Mouse (Mus musculus) intestine, embryonic 14.5 days (tissue): ENCODE data around the gene Nelfe. TPM values are rescaled to one million over a fixed set of nuclear protein-coding genes. Genes with fewer than 3 reads are reported as not detected.

Experiments used
- ATAC-seq: fragments of 200-750 bp; cut with Nextera tagmentation; replicated peaks from 2 replicates; pipeline ENCODE4 v1.8.0; 2017; ENCODE audit warnings: low read depth, moderate number of reproducible peaks, moderate TSS enrichment, moderate library complexity; ENCODE audit not compliant: low FRiP score, low TSS enrichment
- DNase-seq: peaks from one replicate; pipeline ENCODE4 v3.0.0-alpha.2; 2018; ENCODE audit warnings: low spot score
- H3K27ac ChIP-seq: fragments of 300-500 bp; sonication (generic); 2 replicates; pipeline ENCODE4 v1.5.1; 2014; ENCODE audit warnings: low read depth, mild to moderate bottlenecking, control low read depth
- H3K27me3 ChIP-seq: fragments of 300-500 bp; sonication (generic); replicated peaks from 2 replicates; pipeline ENCODE4 v1.6.1; 2014; ENCODE audit warnings: low read length, control low read depth; ENCODE audit not compliant: control insufficient read depth, insufficient read depth
- H3K36me3 ChIP-seq: fragments of 300-500 bp; sonication (generic); 2 replicates; pipeline ENCODE4 v1.6.1; 2014; ENCODE audit warnings: low read length, control low read depth; ENCODE audit not compliant: control insufficient read depth, insufficient read depth
- H3K4me1 ChIP-seq: fragments of 300-500 bp; sonication (generic); replicated peaks from 2 replicates; pipeline ENCODE4 v1.6.1; 2014; ENCODE audit warnings: low read length, control low read depth, mixed read lengths; ENCODE audit not compliant: control insufficient read depth, insufficient read depth
- H3K4me2 ChIP-seq: fragments of 300-500 bp; sonication (generic); 2 replicates; pipeline ENCODE4 v1.6.1; 2014; ENCODE audit warnings: low read length
- H3K4me3 ChIP-seq: fragments of 300-500 bp; sonication (generic); 2 replicates; pipeline ENCODE4 v1.5.1; 2014; ENCODE audit warnings: low read depth, low read length, control low read depth, mixed read lengths
- H3K9ac ChIP-seq: fragments of 300-500 bp; sonication (generic); 2 replicates; pipeline ENCODE4 v1.6.1; 2014; ENCODE audit warnings: mild to moderate bottlenecking, low read length
- H3K9me3 ChIP-seq: fragments of 300-500 bp; sonication (generic); 2 replicates; pipeline ENCODE4 v1.6.1; 2016; ENCODE audit warnings: low read length, control low read depth; ENCODE audit not compliant: control insufficient read depth
- WGBS: fragments of 180-500 bp; shearing (Covaris S2); extraction: QIAGEN DNeasy Blood & Tissue Kit; methylation state at CpG from one replicate; pipeline ENCODE4 v1.1.7; 2014; 5-methylcytosine and 5-hydroxymethylcytosine counted together
- polyA plus RNA-seq: library from polyadenylated mRNA; unstranded; fragments of >200 nt; fragmentation: Nextera tagmentation; extraction: Ambion mirVana; gene quantifications from 2 replicates; pipeline ENCODE4 v1.2.1, GENCODE M21; 2014

Nelfe gene
- polyA plus RNA-seq, 1 experiment from 2014 or later = 121 TPM

- Histone ChIP-seq H3K9me3 (no peaks in the 10 kb centered on the region), H3K4me2 (no peak overlapping the region), H3K4me1 (peaks cover 13% of the 10 kb centered on the region), H3K4me3 (no peak overlapping the region), H3K9ac (no peak overlapping the region), H3K36me3 (0 out of 2 replicates have a peak, but pooled peaks cover 2% of the 10 kb centered on the region), H3K27ac (no peak overlapping the region), H3K27me3 (no peaks in the 10 kb centered on the region)
- WGBS = 92% methylated on average over 2 of the region's 2 CpGs
- ATAC-seq (no peak), DNase-seq (no peak)
Measured at GRCm38 (mm10) chr17:34891377-34891776, 41.2 kb downstream of the Nelfe start.

- Histone ChIP-seq H3K27ac (peak overlapping the region; percentile 44; the same call in 1 of the 2 replicates), H3K4me3 (0 out of 2 replicates have a peak overlapping the region, but pooled peaks have one; percentile 68)
Measured at GRCm38 (mm10) chr17:34893072-34893824, 43.1 kb downstream of the Nelfe start.

GRCm38 (mm10) chr17:34894074-34894597 lies 43.9 kb downstream of the Nelfe start:
- Histone ChIP-seq H3K9ac (peak overlapping the region; percentile 88), H3K27ac (peak overlapping the region; percentile 91), H3K4me3 (peak overlapping the region; percentile 68), H3K36me3 (0 out of 2 replicates have a peak, but pooled peaks cover 4% of the 10 kb centered on the region), H3K4me1 (peaks cover 13% of the 10 kb centered on the region), H3K27me3 (no peaks in the 10 kb centered on the region), H3K9me3 (no peaks in the 10 kb centered on the region), H3K4me2 (peak overlapping the region; percentile 68)
- DNase-seq = peak; percentile 96
- ATAC-seq = peak; percentile 85
- under 1% methylated on average over 45 of the region's 51 CpGs for WGBS

More at GRCm38 (mm10) chr17:34893072-34893824, 43.1 kb downstream of the Nelfe start:
- 75% methylated on average over 12 of the region's 12 CpGs for WGBS
- DNase-seq (no peak), ATAC-seq (no peak)
- H3K27me3 ChIP-seq = no peaks in the 10 kb centered on the region
- peak overlapping the region; percentile 14; the same call in 1 of the 2 replicates for H3K9ac ChIP-seq
- peak overlapping the region; percentile 68 for H3K4me2 ChIP-seq
- 0 out of 2 replicates have a peak, but pooled peaks cover 4% of the 10 kb centered on the region for H3K36me3 ChIP-seq
- no peaks in the 10 kb centered on the region for H3K9me3 ChIP-seq
- peaks cover 13% of the 10 kb centered on the region for H3K4me1 ChIP-seq

- H3K4me3 ChIP-seq = peak overlapping the region; percentile 68
- 0 out of 2 replicates have a peak, but pooled peaks cover 4% of the 10 kb centered on the region for H3K36me3 ChIP-seq
- WGBS = 9% methylated on average over 44 of the region's 51 CpGs
- H3K27ac ChIP-seq = peak overlapping the region; percentile 91
- H3K27me3 ChIP-seq = no peaks in the 10 kb centered on the region
- DNase-seq = peak; percentile 78
- peaks cover 14% of the 10 kb centered on the region for H3K4me1 ChIP-seq
- ATAC-seq = peak; percentile 16; the same call in 1 of the 2 replicates
- H3K9me3 ChIP-seq = no peaks in the 10 kb centered on the region
- peak overlapping the region; percentile 68 for H3K4me2 ChIP-seq
- peak overlapping the region; percentile 88 for H3K9ac ChIP-seq
Measured at GRCm38 (mm10) chr17:34894801-34895530, 44.8 kb downstream of the Nelfe start.

GRCm38 (mm10) chr17:34895724-34896123 lies 45.5 kb downstream of the Nelfe start:
- H3K4me2 ChIP-seq = peak overlapping the region; percentile 68
- ATAC-seq = no peak
- WGBS = 92% methylated on average over 14 of the region's 15 CpGs

GRCm38 (mm10) chr17:34896366-34896765 lies 46.2 kb downstream of the Nelfe start:
- Histone ChIP-seq H3K4me2 (no peak overlapping the region), H3K27ac (no peak overlapping the region)

More at GRCm38 (mm10) chr17:34895724-34896123, 45.5 kb downstream of the Nelfe start:
- H3K4me3 ChIP-seq = peak overlapping the region; percentile 68; the same call in 1 of the 2 replicates
- H3K9me3 ChIP-seq = no peaks in the 10 kb centered on the region
- no peaks in the 10 kb centered on the region for H3K27me3 ChIP-seq
- 0 out of 2 replicates have a peak, but pooled peaks cover 4% of the 10 kb centered on the region for H3K36me3 ChIP-seq
- peak overlapping the region; percentile 91; the same call in 1 of the 2 replicates for H3K27ac ChIP-seq
- no peak for DNase-seq
- peak overlapping the region; percentile 88 for H3K9ac ChIP-seq
- H3K4me1 ChIP-seq = peaks cover 20% of the 10 kb centered on the region

GRCm38 (mm10) chr17:34897373-34898159 lies 47.4 kb downstream of the Nelfe start:
- DNase-seq (peak; percentile 77), ATAC-seq (no peak)
- H3K9ac ChIP-seq = peak overlapping the region; percentile 92
- peaks cover 20% of the 10 kb centered on the region for H3K4me1 ChIP-seq
- peak overlapping the region; percentile 83 for H3K4me2 ChIP-seq
- peak overlapping the region; percentile 93 for H3K27ac ChIP-seq
- H3K9me3 ChIP-seq = no peaks in the 10 kb centered on the region
- 13% methylated on average over 10 of the region's 10 CpGs for WGBS
- H3K27me3 ChIP-seq = no peaks in the 10 kb centered on the region
- peaks cover 18% of the 10 kb centered on the region for H3K36me3 ChIP-seq
- H3K4me3 ChIP-seq = peak overlapping the region; percentile 95

More at GRCm38 (mm10) chr17:34896366-34896765, 46.2 kb downstream of the Nelfe start:
- ATAC-seq = no peak
- no peak for DNase-seq
- 83% methylated on average over 17 of the region's 17 CpGs for WGBS
- peaks cover 20% of the 10 kb centered on the region for H3K4me1 ChIP-seq
- no peak overlapping the region for H3K9ac ChIP-seq
- H3K4me3 ChIP-seq = no peak overlapping the region
- peaks cover 8% of the 10 kb centered on the region for H3K36me3 ChIP-seq
- no peaks in the 10 kb centered on the region for H3K9me3 ChIP-seq
- H3K27me3 ChIP-seq = no peaks in the 10 kb centered on the region
